Mouse (Mus musculus) heart, embryonic 14.5 days (tissue): Measurements from ENCODE around the gene Cxcr5. TPM values are rescaled to one million over a fixed set of nuclear protein-coding genes. Genes with fewer than 3 reads are reported as not detected.
A peak's percentile ranks its signal among the peaks of the same experiment; 100 is the strongest.

Experiments used
- ATAC-seq: fragments of 200-750 bp; cut with Nextera tagmentation; 2 replicates; pipeline ENCODE4 v1.8.0; 2017; ENCODE audit warnings: low read depth, moderate TSS enrichment; ENCODE audit not compliant: insufficient number of reproducible peaks, insufficient read depth, low FRiP score
- H3K27ac ChIP-seq, 2 experiments: fragments of 200-500 bp in 1 of 2; fragments of 300-500 bp in 1 of 2; sonication (generic) in 1 of 2; replicated peaks in 1 of 2; 2 replicates each; pipeline ENCODE4 v1.5.1; 2012 to 2014; ENCODE audit warnings: low read depth in 2 of 2, low read length in 2 of 2, control low read depth in 1 of 2, mild to moderate bottlenecking in 1 of 2, mixed read lengths in 1 of 2; ENCODE audit not compliant: control insufficient read depth in 1 of 2, insufficient read depth in 1 of 2
- H3K27me3 ChIP-seq: fragments of 300-500 bp; sonication (generic); 2 replicates; pipeline ENCODE4 v1.6.1; 2014; ENCODE audit warnings: mild to moderate bottlenecking, low read length, control low read depth; ENCODE audit not compliant: control insufficient read depth, insufficient read depth
- H3K36me3 ChIP-seq: fragments of 300-500 bp; sonication (generic); 2 replicates; pipeline ENCODE4 v1.6.1; 2014; ENCODE audit warnings: mild to moderate bottlenecking, control low read depth, low read length, mixed read lengths; ENCODE audit not compliant: control insufficient read depth, insufficient read depth
- H3K4me1 ChIP-seq, 2 experiments: fragments of 200-500 bp in 1 of 2; fragments of 300-500 bp in 1 of 2; sonication (generic) in 1 of 2; 2 replicates each; pipeline ENCODE4 v1.6.1; 2012 to 2014; ENCODE audit warnings: low read length in 2 of 2, control low read depth in 1 of 2, mixed read lengths in 1 of 2; ENCODE audit not compliant: control insufficient read depth in 2 of 2, insufficient read depth in 2 of 2
- H3K4me2 ChIP-seq: fragments of 300-500 bp; sonication (generic); 2 replicates; pipeline ENCODE4 v1.6.1; 2014; ENCODE audit warnings: mild to moderate bottlenecking, low read length
- H3K4me3 ChIP-seq, 2 experiments: fragments of 200-500 bp in 1 of 2; fragments of 300-500 bp in 1 of 2; sonication (generic) in 1 of 2; 2 replicates each; pipeline ENCODE4 v1.5.1; 2012 to 2014; ENCODE audit warnings: low read length in 2 of 2, mild to moderate bottlenecking in 2 of 2, control low read depth in 1 of 2, low read depth in 1 of 2, moderate library complexity in 1 of 2; ENCODE audit not compliant: control insufficient read depth in 1 of 2, insufficient read depth in 1 of 2
- H3K9ac ChIP-seq: fragments of 300-500 bp; sonication (generic); 2 replicates; pipeline ENCODE4 v1.6.1; 2014; ENCODE audit warnings: mild to moderate bottlenecking, low read length
- H3K9me3 ChIP-seq: fragments of 300-500 bp; sonication (generic); 2 replicates; pipeline ENCODE4 v1.6.1; 2016; ENCODE audit warnings: low read length, control low read depth; ENCODE audit not compliant: control insufficient read depth
- WGBS: fragments of 180-500 bp; shearing (Covaris S2); extraction: QIAGEN DNeasy Blood & Tissue Kit; methylation state at CpG from one replicate; pipeline ENCODE4 v1.1.7; 2014; 5-methylcytosine and 5-hydroxymethylcytosine counted together
- polyA plus RNA-seq: library from polyadenylated mRNA; unstranded; fragments of >200 nt; fragmentation: Nextera tagmentation; extraction: Ambion mirVana; gene quantifications from 2 replicates; pipeline ENCODE4 v1.2.1, GENCODE M21; 2014

Gene Cxcr5
- polyA plus RNA-seq, 1 experiment from 2014 or later = not detected

- WGBS = 82% methylated on average over 10 of the region's 10 CpGs
- peaks cover 76 to 88% of the 10 kb centered on the region in 2 experiments for H3K4me1 ChIP-seq
- no peak overlapping the region for H3K4me2 ChIP-seq
- H3K27me3 ChIP-seq = no peaks in the 10 kb centered on the region
- no peak for ATAC-seq
- peaks cover 14% of the 10 kb centered on the region for H3K36me3 ChIP-seq
- no peaks in the 10 kb centered on the region for H3K9me3 ChIP-seq
- H3K9ac ChIP-seq = no peak overlapping the region
- peak overlapping the region in 1 of 2 experiments; percentile 92; a peak in 1 of 4 replicates for H3K27ac ChIP-seq
- no peak overlapping the region for H3K4me3 ChIP-seq
Measured at GRCm38 (mm10) chr9:44495810-44496344, 65.8 kb downstream of the Cxcr5 start.

- Histone ChIP-seq H3K27me3 (no peaks in the 10 kb centered on the region), H3K9me3 (no peaks in the 10 kb centered on the region), H3K9ac (peak overlapping the region; percentile 60), H3K27ac (peak overlapping the region in 1 of 2 experiments; percentile 92; a peak in 2 of 4 replicates), H3K36me3 (0 out of 2 replicates have a peak, but pooled peaks cover 8% of the 10 kb centered on the region), H3K4me1 (peaks cover 76 to 88% of the 10 kb centered on the region in 2 experiments), H3K4me3 (no peak overlapping the region), H3K4me2 (peak overlapping the region; percentile 52)
- no peak for ATAC-seq
- WGBS = 42% methylated on average over 9 of the region's 9 CpGs
Measured at GRCm38 (mm10) chr9:44494863-44495809, 66.5 kb downstream of the Cxcr5 start.

GRCm38 (mm10) chr9:44494261-44494862 is 67.3 kb downstream of the Cxcr5 start:
- no peak overlapping the region for H3K4me3 ChIP-seq
- 0 out of 2 replicates have a peak, but pooled peaks cover 8% of the 10 kb centered on the region for H3K36me3 ChIP-seq
- peaks cover 82 to 90% of the 10 kb centered on the region in 2 experiments for H3K4me1 ChIP-seq
- H3K27ac ChIP-seq = peak overlapping the region; percentile 91 to 92; a peak in 2 of 4 replicates
- H3K9me3 ChIP-seq = no peaks in the 10 kb centered on the region
- WGBS = 31% methylated on average over 11 of the region's 11 CpGs
- no peak for ATAC-seq
- H3K9ac ChIP-seq = peak overlapping the region; percentile 60
- H3K4me2 ChIP-seq = peak overlapping the region; percentile 52
- H3K27me3 ChIP-seq = no peaks in the 10 kb centered on the region

GRCm38 (mm10) chr9:44492631-44493461 is 68.8 kb downstream of the Cxcr5 start:
- no peaks in the 10 kb centered on the region for H3K27me3 ChIP-seq
- peak overlapping the region; percentile 52 for H3K4me2 ChIP-seq
- peaks cover 87 to 92% of the 10 kb centered on the region in 2 experiments for H3K4me1 ChIP-seq
- peak overlapping the region; percentile 91 to 92 for H3K27ac ChIP-seq
- 0 out of 2 replicates have a peak, but pooled peaks cover 8% of the 10 kb centered on the region for H3K36me3 ChIP-seq
- peak; percentile 24; the same call in 1 of the 2 replicates for ATAC-seq
- peak overlapping the region; percentile 60 for H3K9ac ChIP-seq
- 42% methylated on average over 17 of the region's 17 CpGs for WGBS
- no peak overlapping the region; a peak in 1 of 4 replicates for H3K4me3 ChIP-seq
- no peaks in the 10 kb centered on the region for H3K9me3 ChIP-seq

GRCm38 (mm10) chr9:44491351-44491750 is 70.3 kb downstream of the Cxcr5 start:
- no peak overlapping the region for H3K9ac ChIP-seq
- H3K4me1 ChIP-seq = peaks cover 86 to 92% of the 10 kb centered on the region in 2 experiments
- H3K4me3 ChIP-seq = no peak overlapping the region
- no peak for ATAC-seq
- 0 out of 2 replicates have a peak, but pooled peaks cover 8% of the 10 kb centered on the region for H3K36me3 ChIP-seq
- no peaks in the 10 kb centered on the region for H3K27me3 ChIP-seq
- H3K9me3 ChIP-seq = no peaks in the 10 kb centered on the region
- WGBS = 71% methylated on average over 10 of the region's 10 CpGs
- no peak overlapping the region for H3K27ac ChIP-seq
- H3K4me2 ChIP-seq = no peak overlapping the region

- no peak for ATAC-seq
- 0 out of 2 replicates have a peak, but pooled peaks cover 8% of the 10 kb centered on the region for H3K36me3 ChIP-seq
- H3K4me1 ChIP-seq = peaks cover 94 to 96% of the 10 kb centered on the region in 2 experiments
- H3K27ac ChIP-seq = peak overlapping the region; percentile 77 to 82
- H3K27me3 ChIP-seq = no peaks in the 10 kb centered on the region
- peak overlapping the region; percentile 95; the same call in 1 of the 2 replicates for H3K9ac ChIP-seq
- H3K9me3 ChIP-seq = no peaks in the 10 kb centered on the region
- WGBS = 28% methylated on average over 16 of the region's 17 CpGs
- peak overlapping the region; percentile 73 for H3K4me2 ChIP-seq
- H3K4me3 ChIP-seq = peak overlapping the region; percentile 25 to 26
Measured at GRCm38 (mm10) chr9:44490086-44490967, 71.3 kb downstream of the Cxcr5 start.
